Mouse (Mus musculus) midbrain, embryonic 13.5 days (tissue): ENCODE data around the gene Clnk. TPM values are rescaled to one million over a fixed set of nuclear protein-coding genes. Genes with fewer than 3 reads are reported as not detected.
A peak's percentile ranks its signal among the peaks of the same experiment; 100 is the strongest.

ENCODE experiments used
- ATAC-seq: fragments of 200-750 bp; cut with Nextera tagmentation; 2 replicates; pipeline ENCODE4 v1.8.0; 2017; ENCODE audit warnings: mild to moderate bottlenecking, moderate TSS enrichment, moderate library complexity
- H3K27ac ChIP-seq: fragments of 300-500 bp; sonication (generic); 2 replicates; pipeline ENCODE4 v1.5.1; 2015; ENCODE audit warnings: inconsistent platforms, mild to moderate bottlenecking, moderate library complexity
- H3K27me3 ChIP-seq: fragments of 300-500 bp; sonication (generic); 2 replicates; pipeline ENCODE4 v1.6.1; 2015; ENCODE audit warnings: mild to moderate bottlenecking, inconsistent platforms
- H3K36me3 ChIP-seq: fragments of 300-500 bp; sonication (generic); 2 replicates; pipeline ENCODE4 v1.6.1; 2015; ENCODE audit warnings: mild to moderate bottlenecking, inconsistent platforms
- H3K4me1 ChIP-seq: fragments of 300-500 bp; sonication (generic); replicated peaks from 2 replicates; pipeline ENCODE4 v1.6.1; 2015; ENCODE audit warnings: inconsistent platforms
- H3K4me2 ChIP-seq: fragments of 300-500 bp; sonication (generic); replicated peaks from 2 replicates; pipeline ENCODE4 v1.6.1; 2015; ENCODE audit warnings: moderate library complexity, mild to moderate bottlenecking, inconsistent platforms
- H3K4me3 ChIP-seq: fragments of 300-500 bp; sonication (generic); replicated peaks from 2 replicates; pipeline ENCODE4 v1.5.1; 2015; ENCODE audit warnings: mild to moderate bottlenecking, inconsistent platforms
- H3K9ac ChIP-seq: fragments of 300-500 bp; sonication (generic); replicated peaks from 2 replicates; pipeline ENCODE4 v1.6.1; 2015; ENCODE audit warnings: mild to moderate bottlenecking, inconsistent platforms
- H3K9me3 ChIP-seq: fragments of 300-500 bp; sonication (generic); 2 replicates; pipeline ENCODE4 v1.6.1; 2016; ENCODE audit warnings: mild to moderate bottlenecking, inconsistent platforms
- WGBS: fragments of 180-500 bp; shearing (Covaris S2); methylation state at CpG from one replicate; pipeline ENCODE4 v1.1.7; 2015; 5-methylcytosine and 5-hydroxymethylcytosine counted together
- polyA plus RNA-seq: library from polyadenylated mRNA; unstranded; fragments of >200 nt; fragmentation: Nextera tagmentation; extraction: Ambion mirVana; gene quantifications from 2 replicates; pipeline ENCODE4 v1.2.1, GENCODE M21; 2015

The Clnk gene
- polyA plus RNA-seq, 1 experiment from 2014 or later = 0.24 TPM

GRCm38 (mm10) chr5:38787851-38788520 is 88.6 kb downstream of the Clnk start:
- Histone ChIP-seq H3K4me2 (peak overlapping the region; percentile 36), H3K27me3 (no peaks in the 10 kb centered on the region), H3K27ac (peak overlapping the region; percentile 10; the same call in 1 of the 2 replicates), H3K4me1 (peaks cover 23% of the 10 kb centered on the region), H3K4me3 (0 out of 2 replicates have a peak overlapping the region, but pooled peaks have one; percentile 9), H3K36me3 (no peaks in the 10 kb centered on the region), H3K9ac (peak overlapping the region; percentile 10; the same call in 1 of the 2 replicates), H3K9me3 (no peaks in the 10 kb centered on the region)
- WGBS = 34% methylated on average over 15 of the region's 15 CpGs
- peak; percentile 70 for ATAC-seq

- no peaks in the 10 kb centered on the region for H3K36me3 ChIP-seq
- H3K4me2 ChIP-seq = no peak overlapping the region
- H3K27ac ChIP-seq = no peak overlapping the region
- H3K4me3 ChIP-seq = no peak overlapping the region
- no peaks in the 10 kb centered on the region for H3K9me3 ChIP-seq
- no peaks in the 10 kb centered on the region for H3K27me3 ChIP-seq
- peak; percentile 31; the same call in 1 of the 2 replicates for ATAC-seq
- H3K9ac ChIP-seq = no peak overlapping the region
- WGBS = 63% methylated on average over 15 of the region's 15 CpGs
- peaks cover 23% of the 10 kb centered on the region for H3K4me1 ChIP-seq
Measured at GRCm38 (mm10) chr5:38786126-38786525, 90.5 kb downstream of the Clnk start.

GRCm38 (mm10) chr5:38785686-38786085 is 90.9 kb downstream of the Clnk start:
- peaks cover 23% of the 10 kb centered on the region for H3K4me1 ChIP-seq
- H3K4me3 ChIP-seq = no peak overlapping the region
- no peak overlapping the region for H3K9ac ChIP-seq
- H3K9me3 ChIP-seq = no peaks in the 10 kb centered on the region
- H3K27me3 ChIP-seq = no peaks in the 10 kb centered on the region
- no peaks in the 10 kb centered on the region for H3K36me3 ChIP-seq
- WGBS = 76% methylated on average over 8 of the region's 8 CpGs
- H3K4me2 ChIP-seq = no peak overlapping the region
- no peak overlapping the region for H3K27ac ChIP-seq
- no peak for ATAC-seq

- Histone ChIP-seq H3K9ac (no peak overlapping the region), H3K4me2 (no peak overlapping the region), H3K4me3 (no peak overlapping the region), H3K27ac (no peak overlapping the region), H3K4me1 (peaks cover 9% of the 10 kb centered on the region), H3K36me3 (no peaks in the 10 kb centered on the region), H3K27me3 (no peaks in the 10 kb centered on the region), H3K9me3 (no peaks in the 10 kb centered on the region)
- no peak; the same call in 1 of the 2 replicates for ATAC-seq
- 34% methylated on average over 4 of the region's 4 CpGs for WGBS
Measured at GRCm38 (mm10) chr5:38781813-38782212, 94.8 kb downstream of the Clnk start.

GRCm38 (mm10) chr5:38780631-38781030 is 96.0 kb downstream of the Clnk start:
- H3K27ac ChIP-seq = no peak overlapping the region
- 55% methylated on average over 8 of the region's 8 CpGs for WGBS
- no peaks in the 10 kb centered on the region for H3K36me3 ChIP-seq
- no peak for ATAC-seq
- H3K27me3 ChIP-seq = no peaks in the 10 kb centered on the region
- no peaks in the 10 kb centered on the region for H3K4me1 ChIP-seq
- H3K4me3 ChIP-seq = no peak overlapping the region
- H3K9ac ChIP-seq = no peak overlapping the region
- H3K9me3 ChIP-seq = no peaks in the 10 kb centered on the region
- no peak overlapping the region for H3K4me2 ChIP-seq

- no peaks in the 10 kb centered on the region for H3K27me3 ChIP-seq
- no peaks in the 10 kb centered on the region for H3K4me1 ChIP-seq
- H3K9me3 ChIP-seq = no peaks in the 10 kb centered on the region
- H3K36me3 ChIP-seq = no peaks in the 10 kb centered on the region
- no peak overlapping the region for H3K4me2 ChIP-seq
- no peak overlapping the region for H3K27ac ChIP-seq
- 92% methylated on average over 3 of the region's 3 CpGs for WGBS
- H3K4me3 ChIP-seq = no peak overlapping the region
- no peak overlapping the region for H3K9ac ChIP-seq
- no peak for ATAC-seq
Measured at GRCm38 (mm10) chr5:38780045-38780444, 96.6 kb downstream of the Clnk start.

GRCm38 (mm10) chr5:38775500-38775899 is 101.1 kb downstream of the Clnk start:
- Histone ChIP-seq H3K27me3 (no peaks in the 10 kb centered on the region), H3K4me1 (no peaks in the 10 kb centered on the region), H3K27ac (no peak overlapping the region), H3K9me3 (no peaks in the 10 kb centered on the region), H3K4me2 (no peak overlapping the region), H3K36me3 (no peaks in the 10 kb centered on the region), H3K9ac (no peak overlapping the region), H3K4me3 (no peak overlapping the region)
- 69% methylated on average over 10 of the region's 10 CpGs for WGBS
- ATAC-seq = no peak

- H3K9me3 ChIP-seq = no peaks in the 10 kb centered on the region
- H3K36me3 ChIP-seq = no peaks in the 10 kb centered on the region
- ATAC-seq = peak; percentile 74; the same call in 1 of the 2 replicates
- no peaks in the 10 kb centered on the region for H3K4me1 ChIP-seq
- no peak overlapping the region for H3K4me3 ChIP-seq
- no peak overlapping the region for H3K9ac ChIP-seq
- no peak overlapping the region for H3K4me2 ChIP-seq
- H3K27me3 ChIP-seq = no peaks in the 10 kb centered on the region
- H3K27ac ChIP-seq = no peak overlapping the region
- WGBS = 17% methylated on average over 3 of the region's 3 CpGs
Measured at GRCm38 (mm10) chr5:38754950-38755349, 121.7 kb downstream of the Clnk start.

GRCm38 (mm10) chr5:38752749-38753148 is 123.9 kb downstream of the Clnk start:
- 9% methylated on average over 4 of the region's 4 CpGs for WGBS

GRCm38 (mm10) chr5:38708940-38709581 is 167.6 kb downstream of the Clnk start:
- Histone ChIP-seq H3K9ac (no peak overlapping the region), H3K4me3 (no peak overlapping the region), H3K4me2 (no peak overlapping the region), H3K9me3 (no peaks in the 10 kb centered on the region), H3K27me3 (no peaks in the 10 kb centered on the region), H3K36me3 (no peaks in the 10 kb centered on the region), H3K4me1 (no peaks in the 10 kb centered on the region), H3K27ac (no peak overlapping the region)
- whole genome bisulfite sequencing = 73% methylated on average over 11 of the region's 11 CpGs
- ATAC-seq = no peak

More at GRCm38 (mm10) chr5:38752749-38753148, 123.9 kb downstream of the Clnk start:
- H3K9me3 ChIP-seq = no peaks in the 10 kb centered on the region
- no peaks in the 10 kb centered on the region for H3K27me3 ChIP-seq
- no peak for ATAC-seq
- H3K4me1 ChIP-seq = no peaks in the 10 kb centered on the region
- no peaks in the 10 kb centered on the region for H3K36me3 ChIP-seq
- no peak overlapping the region for H3K27ac ChIP-seq
- no peak overlapping the region for H3K9ac ChIP-seq
- H3K4me3 ChIP-seq = no peak overlapping the region
- H3K4me2 ChIP-seq = no peak overlapping the region

- H3K9me3 ChIP-seq = no peaks in the 10 kb centered on the region
- ATAC-seq = no peak
Measured at GRCm38 (mm10) chr5:38707364-38708075, 169.1 kb downstream of the Clnk start.

GRCm38 (mm10) chr5:38702941-38703340 is 173.7 kb downstream of the Clnk start:
- no peak overlapping the region for H3K4me3 ChIP-seq
- H3K27ac ChIP-seq = no peak overlapping the region
- 88% methylated on average over 6 of the region's 6 CpGs for WGBS
- no peaks in the 10 kb centered on the region for H3K27me3 ChIP-seq
- no peak overlapping the region for H3K9ac ChIP-seq
- H3K36me3 ChIP-seq = no peaks in the 10 kb centered on the region
- ATAC-seq = no peak
- no peak overlapping the region for H3K4me2 ChIP-seq
- no peaks in the 10 kb centered on the region for H3K9me3 ChIP-seq
- no peaks in the 10 kb centered on the region for H3K4me1 ChIP-seq

More at GRCm38 (mm10) chr5:38707364-38708075, 169.1 kb downstream of the Clnk start:
- H3K9ac ChIP-seq = no peak overlapping the region
- H3K36me3 ChIP-seq = no peaks in the 10 kb centered on the region
- no peak overlapping the region for H3K27ac ChIP-seq
- H3K4me2 ChIP-seq = no peak overlapping the region
- WGBS = 84% methylated on average over 7 of the region's 7 CpGs
- H3K4me1 ChIP-seq = no peaks in the 10 kb centered on the region
- no peak overlapping the region for H3K4me3 ChIP-seq
- no peaks in the 10 kb centered on the region for H3K27me3 ChIP-seq
